Mouse (Mus musculus) thymus, adult 2 months (tissue): ENCODE results near the gene Dip2a. TPM values are rescaled to one million over a fixed set of nuclear protein-coding genes. Genes with fewer than 3 reads are reported as not detected.

Source experiments
- DNase-seq: peaks from one replicate; pipeline ENCODE4 v3.0.0; 2021
- H3K27ac ChIP-seq: fragments of 200-500 bp; 2 replicates; pipeline ENCODE4 v1.5.1; 2012; ENCODE audit warnings: low read length, control low read depth; ENCODE audit not compliant: control insufficient read depth, insufficient read depth
- H3K27me3 ChIP-seq: fragments of 200-500 bp; 2 replicates; pipeline ENCODE4 v1.6.1; 2012; ENCODE audit warnings: mild to moderate bottlenecking, low read length, moderate library complexity, mixed read lengths; ENCODE audit not compliant: control insufficient read depth, insufficient read depth
- H3K36me3 ChIP-seq: fragments of 200-500 bp; 2 replicates; pipeline ENCODE4 v1.6.1; 2012; ENCODE audit warnings: mild to moderate bottlenecking, low read length, moderate library complexity; ENCODE audit not compliant: control insufficient read depth, insufficient read depth
- H3K4me1 ChIP-seq: fragments of 200-500 bp; replicated peaks from 2 replicates; pipeline ENCODE4 v1.6.1; 2012; ENCODE audit warnings: low read length; ENCODE audit not compliant: control insufficient read depth, insufficient read depth
- H3K4me3 ChIP-seq: fragments of 200-500 bp; 2 replicates; pipeline ENCODE4 v1.5.1; 2012; ENCODE audit warnings: mild to moderate bottlenecking, low read length, control low read depth, moderate library complexity; ENCODE audit not compliant: control insufficient read depth, insufficient read depth
- CTCF ChIP-seq: fragments of 200-500 bp; IDR thresholded peaks from 2 replicates; pipeline ENCODE4 v1.5.1; 2012; ENCODE audit warnings: mild to moderate bottlenecking, control low read depth, low read length, moderate library complexity, borderline replicate concordance; ENCODE audit not compliant: control insufficient read depth, poor library complexity, insufficient read depth; ENCODE audit errors: extremely low read depth
- POLR2A ChIP-seq: fragments of 200-500 bp; IDR thresholded peaks from 2 replicates; pipeline ENCODE4 v1.6.1; 2012; ENCODE audit warnings: mild to moderate bottlenecking, low read length, control low read depth, moderate library complexity; ENCODE audit not compliant: control insufficient read depth, poor library complexity, insufficient read depth; ENCODE audit errors: extremely low read depth
- WGBS: fragments of 180-500 bp; shearing (Covaris S2); methylation state at CpG from one replicate; pipeline ENCODE4 v1.1.7; 2018; 5-methylcytosine and 5-hydroxymethylcytosine counted together
- polyA plus RNA-seq: library from polyadenylated mRNA; depleted of rRNA; stranded (reverse); fragments of >200 nt; gene quantifications from 2 replicates; pipeline ENCODE4 v1.2.3, GENCODE M21; 2012; rRNA removed

Gene Dip2a
- polyA plus RNA-seq, result 8.1 and 8.4 TPM in 2 replicates

- peak within 1 kb of the TSS; percentile 82 for H3K4me3 ChIP-seq
- H3K36me3 ChIP-seq, result no peaks in the 10 kb centered on the region
- H3K27me3 ChIP-seq, result 0 out of 2 replicates have a peak, but pooled peaks cover 4% of the 10 kb centered on the region
- H3K27ac ChIP-seq, result no peak within 1 kb of the TSS
- DNase-seq, result peak; percentile 95
- peaks cover 9% of the 10 kb centered on the region; the same call in 1 of the 2 replicates for H3K4me1 ChIP-seq
- WGBS, result 1% methylated on average over 94 of the region's 94 CpGs
- TF ChIP-seq CTCF, result 0 out of 2 replicates have a peak, but pooled peaks have one; percentile 52
- 0 out of 2 replicates have a peak, but pooled peaks have one; percentile 42 for TF ChIP-seq POLR2A
These were observed at the start of gene Dip2a for GRCm38 (mm10) chr10:76344711-76345539. Gene Dip2a (minus strand): TSS chr10:76345291.

DNA sequence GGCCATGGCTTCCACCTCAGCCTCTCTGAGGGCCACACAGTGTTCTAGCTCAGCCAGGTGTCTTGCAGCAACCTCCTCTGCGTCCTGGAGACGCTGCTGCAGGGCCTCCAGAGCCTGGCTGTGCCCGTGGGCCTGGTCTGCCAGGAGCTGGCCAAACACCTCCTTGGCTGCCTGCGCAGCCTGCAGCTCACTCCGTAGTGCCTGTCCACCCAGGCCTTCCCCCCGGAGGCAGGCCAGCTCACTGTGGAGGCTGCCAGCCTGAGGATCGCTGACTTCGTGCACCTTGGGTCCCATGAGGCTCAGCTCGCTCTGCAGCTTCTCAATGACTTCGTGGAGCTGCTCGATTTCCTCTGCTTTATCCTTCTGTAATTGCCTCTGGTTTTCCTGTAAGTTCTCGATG is 47.5 kb upstream of the Dip2a start:
- TF ChIP-seq CTCF (no peak), POLR2A (no peak)
- H3K27ac ChIP-seq, result no peak overlapping the region
- no peaks in the 10 kb centered on the region for H3K27me3 ChIP-seq
- H3K4me1 ChIP-seq, result no peaks in the 10 kb centered on the region
- H3K4me3 ChIP-seq, result no peak overlapping the region
- peaks cover 61% of the 10 kb centered on the region for H3K36me3 ChIP-seq
- DNase-seq, result no peak
- WGBS, result 97% methylated on average over 12 of the region's 12 CpGs

DNA sequence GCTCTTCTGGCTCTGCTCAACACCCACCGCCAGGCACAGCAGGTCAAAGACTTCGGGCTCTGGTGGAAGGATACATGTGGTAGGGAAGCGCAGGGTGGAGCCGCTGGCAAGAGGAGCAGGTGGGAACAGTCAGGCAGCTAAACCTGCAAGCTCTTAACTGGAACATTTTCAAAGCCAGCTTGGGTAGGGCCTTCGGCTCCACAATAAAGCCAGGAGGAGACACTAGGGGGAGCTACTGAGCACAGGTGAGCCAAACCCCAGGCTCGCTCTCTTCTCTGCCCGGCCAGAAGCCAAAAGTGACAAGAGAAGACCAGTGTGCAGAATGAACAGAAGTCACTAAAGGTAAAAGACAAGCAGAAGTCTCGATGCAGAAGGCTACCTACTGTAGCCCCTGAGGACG is 46.7 kb upstream of the Dip2a start:
- H3K4me1 ChIP-seq, result no peaks in the 10 kb centered on the region
- peaks cover 57% of the 10 kb centered on the region for H3K36me3 ChIP-seq
- TF ChIP-seq POLR2A (no peak), CTCF (peak; percentile 82; the same call in 1 of the 2 replicates)
- 95% methylated on average over 9 of the region's 9 CpGs for WGBS
- H3K27ac ChIP-seq, result no peak overlapping the region
- H3K27me3 ChIP-seq, result no peaks in the 10 kb centered on the region
- H3K4me3 ChIP-seq, result no peak overlapping the region
- DNase-seq, result peak; percentile 41

- no peak for TF ChIP-seq POLR2A
- TF ChIP-seq CTCF, result no peak
- WGBS, result 99% methylated on average over 9 of the region's 9 CpGs
These were observed 46.1 kb upstream of the Dip2a start for GRCm38 (mm10) chr10:76391166-76391565.

DNA sequence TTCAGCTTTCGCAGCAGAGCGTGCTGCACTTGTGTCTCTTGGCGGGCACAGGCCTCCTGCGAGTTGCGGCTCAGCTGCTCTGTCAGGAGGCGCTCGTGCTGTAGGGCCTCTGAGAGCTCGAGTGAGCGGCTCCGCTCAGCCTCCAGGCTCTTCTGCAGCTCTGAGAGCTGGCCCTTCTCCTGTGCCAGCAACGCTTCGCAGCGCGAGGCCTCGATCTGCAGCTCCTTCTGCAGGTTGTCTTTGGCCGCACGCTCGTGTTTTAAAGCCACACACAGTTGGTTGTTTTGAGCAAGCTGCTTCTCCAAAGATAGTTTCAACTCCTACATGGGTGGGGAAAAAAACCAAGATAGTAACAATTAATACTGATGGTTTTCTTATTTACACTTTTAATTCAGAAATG is 29.9 kb upstream of the Dip2a start:
- Histone ChIP-seq H3K27me3 (no peaks in the 10 kb centered on the region), H3K4me3 (no peak overlapping the region), H3K36me3 (peaks cover 48% of the 10 kb centered on the region), H3K4me1 (no peaks in the 10 kb centered on the region), H3K27ac (no peak overlapping the region)
- TF ChIP-seq CTCF, result no peak
- TF ChIP-seq POLR2A, result no peak
- DNase-seq, result no peak
- whole genome bisulfite sequencing, result 98% methylated on average over 18 of the region's 18 CpGs

More at GRCm38 (mm10) chr10:76391166-76391565, 46.1 kb upstream of the Dip2a start:
- Histone ChIP-seq H3K4me1 (no peaks in the 10 kb centered on the region), H3K36me3 (peaks cover 53% of the 10 kb centered on the region), H3K27me3 (no peaks in the 10 kb centered on the region), H3K4me3 (no peak overlapping the region), H3K27ac (no peak overlapping the region)
- no peak for DNase-seq

DNA sequence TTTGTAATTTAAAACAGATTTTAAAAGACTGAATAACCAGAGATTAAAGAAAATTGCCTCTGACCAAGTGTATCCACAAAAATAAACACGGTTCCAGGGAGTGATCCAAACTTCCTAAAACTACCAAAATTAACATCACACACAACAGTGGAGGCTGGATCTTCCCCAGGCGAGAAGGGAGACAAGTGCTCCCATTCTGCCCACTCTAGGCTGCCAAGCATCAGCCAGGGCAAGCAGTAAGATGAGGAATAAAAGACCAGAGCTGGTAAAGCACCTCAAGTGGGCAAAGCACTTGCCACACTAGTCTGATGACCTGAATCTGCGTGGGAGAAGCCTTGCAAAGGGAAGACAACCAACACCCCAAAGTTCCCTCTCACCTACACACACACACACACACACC is 26.6 kb upstream of the Dip2a start:
- Histone ChIP-seq H3K4me3 (no peak overlapping the region), H3K36me3 (peaks cover 55% of the 10 kb centered on the region), H3K27me3 (no peaks in the 10 kb centered on the region), H3K27ac (no peak overlapping the region), H3K4me1 (no peaks in the 10 kb centered on the region)
- TF ChIP-seq POLR2A (no peak), CTCF (no peak)
- no peak for DNase-seq
- WGBS, result 94% methylated on average over 3 of the region's 3 CpGs

- H3K4me3 ChIP-seq, result no peak overlapping the region
- H3K27ac ChIP-seq, result no peak overlapping the region
- peaks cover 50% of the 10 kb centered on the region for H3K36me3 ChIP-seq
- no peak for TF ChIP-seq POLR2A
- no peak for TF ChIP-seq CTCF
- no peaks in the 10 kb centered on the region for H3K27me3 ChIP-seq
- WGBS, result 97% methylated on average over 13 of the region's 13 CpGs
- no peaks in the 10 kb centered on the region for H3K4me1 ChIP-seq
- no peak for DNase-seq
These were observed 23.7 kb upstream of the Dip2a start for GRCm38 (mm10) chr10:76368766-76369165.
